Mouse (Mus musculus) forebrain, embryonic 12.5 days (tissue): ENCODE measurements around the gene Sh3rf1. TPM values are rescaled to one million over a fixed set of nuclear protein-coding genes. Genes with fewer than 3 reads are reported as not detected.

Experiments used
- ATAC-seq: fragments of 200-750 bp; cut with Nextera tagmentation; 2 replicates; pipeline ENCODE4 v1.8.0; 2017; ENCODE audit warnings: moderate TSS enrichment; ENCODE audit not compliant: low FRiP score
- H3K27ac ChIP-seq: fragments of 300-500 bp; sonication (generic); 2 replicates; pipeline ENCODE4 v1.5.1; 2016; ENCODE audit warnings: mild to moderate bottlenecking
- H3K27me3 ChIP-seq: fragments of 300-500 bp; sonication (generic); 2 replicates; pipeline ENCODE4 v1.6.1; 2016; ENCODE audit warnings: mild to moderate bottlenecking
- H3K36me3 ChIP-seq: fragments of 300-500 bp; sonication (generic); replicated peaks from 2 replicates; pipeline ENCODE4 v1.6.1; 2016; ENCODE audit warnings: mild to moderate bottlenecking
- H3K4me1 ChIP-seq: fragments of 300-500 bp; sonication (generic); 2 replicates; pipeline ENCODE4 v1.6.1; 2016
- H3K4me2 ChIP-seq: fragments of 300-500 bp; sonication (generic); 2 replicates; pipeline ENCODE4 v1.6.1; 2016; ENCODE audit warnings: mild to moderate bottlenecking, moderate library complexity
- H3K4me3 ChIP-seq: fragments of 300-500 bp; sonication (generic); replicated peaks from 2 replicates; pipeline ENCODE4 v1.5.1; 2016; ENCODE audit warnings: mild to moderate bottlenecking
- H3K9ac ChIP-seq: fragments of 300-500 bp; sonication (generic); 2 replicates; pipeline ENCODE4 v1.6.1; 2016; ENCODE audit warnings: mild to moderate bottlenecking
- H3K9me3 ChIP-seq: fragments of 300-500 bp; sonication (generic); 2 replicates; pipeline ENCODE4 v1.6.1; 2016
- WGBS: fragments of 180-500 bp; shearing (Covaris S2); methylation state at CpG from one replicate; pipeline ENCODE4 v1.1.7; 2016; 5-methylcytosine and 5-hydroxymethylcytosine counted together
- polyA plus RNA-seq: library from polyadenylated mRNA; unstranded; fragments of >200 nt; fragmentation: Nextera tagmentation; extraction: Ambion mirVana; gene quantifications from 2 replicates; pipeline ENCODE4 v1.2.1, GENCODE M21; 2016

The Sh3rf1 gene
- polyA plus RNA-seq, 1 experiment from 2014 or later, result 30.2 TPM

GRCm38 (mm10) chr8:61321780-61322179 lies 98.1 kb downstream of the Sh3rf1 start:
- no peak overlapping the region for H3K4me3 ChIP-seq
- no peak overlapping the region for H3K4me2 ChIP-seq
- no peak for ATAC-seq
- 87% methylated on average over 5 of the region's 5 CpGs for WGBS
- H3K27ac ChIP-seq, result no peak overlapping the region
- H3K9me3 ChIP-seq, result no peaks in the 10 kb centered on the region
- H3K4me1 ChIP-seq, result peaks cover 47% of the 10 kb centered on the region
- no peak overlapping the region for H3K9ac ChIP-seq
- H3K36me3 ChIP-seq, result no peaks in the 10 kb centered on the region
- H3K27me3 ChIP-seq, result no peaks in the 10 kb centered on the region

- no peak for ATAC-seq
- H3K4me3 ChIP-seq, result no peak overlapping the region
- no peak overlapping the region for H3K4me2 ChIP-seq
- WGBS, result 89% methylated on average over 8 of the region's 8 CpGs
- H3K27me3 ChIP-seq, result no peaks in the 10 kb centered on the region
- no peaks in the 10 kb centered on the region for H3K9me3 ChIP-seq
- H3K27ac ChIP-seq, result no peak overlapping the region
- H3K36me3 ChIP-seq, result no peaks in the 10 kb centered on the region
- H3K9ac ChIP-seq, result no peak overlapping the region
- peaks cover 40% of the 10 kb centered on the region for H3K4me1 ChIP-seq
Observed at GRCm38 (mm10) chr8:61322462-61322861, 98.8 kb downstream of the Sh3rf1 start.

- Histone ChIP-seq H3K9me3 (no peaks in the 10 kb centered on the region), H3K4me3 (no peak overlapping the region), H3K36me3 (peaks cover 5% of the 10 kb centered on the region), H3K9ac (no peak overlapping the region), H3K27me3 (no peaks in the 10 kb centered on the region), H3K4me1 (peaks cover 36% of the 10 kb centered on the region), H3K27ac (peak overlapping the region; percentile 83), H3K4me2 (peak overlapping the region; percentile 36)
- peak; percentile 56 for ATAC-seq
- 10% methylated on average over 10 of the region's 10 CpGs for WGBS
Observed at GRCm38 (mm10) chr8:61324363-61324914, 100.8 kb downstream of the Sh3rf1 start.

GRCm38 (mm10) chr8:61325014-61325715 lies 101.5 kb downstream of the Sh3rf1 start:
- Histone ChIP-seq H3K36me3 (peaks cover 10% of the 10 kb centered on the region), H3K27me3 (no peaks in the 10 kb centered on the region), H3K9ac (no peak overlapping the region), H3K4me1 (peaks cover 36% of the 10 kb centered on the region), H3K4me3 (no peak overlapping the region), H3K27ac (peak overlapping the region; percentile 83), H3K9me3 (no peaks in the 10 kb centered on the region), H3K4me2 (peak overlapping the region; percentile 36)
- WGBS, result 23% methylated on average over 16 of the region's 16 CpGs
- ATAC-seq, result peak; percentile 81

- ATAC-seq, result no peak
Observed at GRCm38 (mm10) chr8:61326281-61326680, 102.6 kb downstream of the Sh3rf1 start.

GRCm38 (mm10) chr8:61327333-61327732 lies 103.7 kb downstream of the Sh3rf1 start:
- H3K9me3 ChIP-seq, result no peaks in the 10 kb centered on the region
- H3K4me3 ChIP-seq, result no peak overlapping the region
- H3K4me1 ChIP-seq, result peaks cover 36% of the 10 kb centered on the region
- peaks cover 15% of the 10 kb centered on the region for H3K36me3 ChIP-seq
- no peaks in the 10 kb centered on the region for H3K27me3 ChIP-seq
- 93% methylated on average over 5 of the region's 5 CpGs for WGBS
- no peak overlapping the region for H3K27ac ChIP-seq
- no peak overlapping the region for H3K9ac ChIP-seq
- H3K4me2 ChIP-seq, result no peak overlapping the region
- ATAC-seq, result no peak

More at GRCm38 (mm10) chr8:61326281-61326680, 102.6 kb downstream of the Sh3rf1 start:
- peaks cover 39% of the 10 kb centered on the region for H3K4me1 ChIP-seq
- 86% methylated on average over 8 of the region's 8 CpGs for WGBS
- no peaks in the 10 kb centered on the region for H3K27me3 ChIP-seq
- no peak overlapping the region for H3K4me2 ChIP-seq
- no peak overlapping the region for H3K4me3 ChIP-seq
- H3K36me3 ChIP-seq, result peaks cover 15% of the 10 kb centered on the region
- peak overlapping the region; percentile 83 for H3K27ac ChIP-seq
- no peak overlapping the region for H3K9ac ChIP-seq
- no peaks in the 10 kb centered on the region for H3K9me3 ChIP-seq

- Histone ChIP-seq H3K9me3 (no peaks in the 10 kb centered on the region), H3K27ac (no peak overlapping the region), H3K4me1 (peaks cover 17% of the 10 kb centered on the region), H3K9ac (no peak overlapping the region), H3K4me2 (no peak overlapping the region), H3K27me3 (no peaks in the 10 kb centered on the region), H3K4me3 (no peak overlapping the region), H3K36me3 (peaks cover 3% of the 10 kb centered on the region; the same call in 1 of the 2 replicates)
- no peak for ATAC-seq
- WGBS, result 86% methylated on average over 6 of the region's 6 CpGs
Observed at GRCm38 (mm10) chr8:61339629-61340028, 116.0 kb downstream of the Sh3rf1 start.

- Histone ChIP-seq H3K27me3 (no peaks in the 10 kb centered on the region), H3K4me1 (peaks cover 17% of the 10 kb centered on the region), H3K9ac (no peak overlapping the region), H3K36me3 (peaks cover 3% of the 10 kb centered on the region; the same call in 1 of the 2 replicates), H3K27ac (no peak overlapping the region), H3K9me3 (no peaks in the 10 kb centered on the region), H3K4me2 (no peak overlapping the region), H3K4me3 (no peak overlapping the region)
- 93% methylated on average over 17 of the region's 17 CpGs for WGBS
- ATAC-seq, result no peak
Observed at GRCm38 (mm10) chr8:61340283-61340984, 116.8 kb downstream of the Sh3rf1 start.

- Histone ChIP-seq H3K36me3 (no peaks in the 10 kb centered on the region), H3K4me3 (no peak overlapping the region), H3K9ac (no peak overlapping the region), H3K4me2 (no peak overlapping the region), H3K4me1 (peaks cover 17% of the 10 kb centered on the region), H3K27me3 (no peaks in the 10 kb centered on the region), H3K9me3 (no peaks in the 10 kb centered on the region), H3K27ac (no peak overlapping the region)
- no peak for ATAC-seq
- 67% methylated on average over 12 of the region's 12 CpGs for WGBS
Observed at GRCm38 (mm10) chr8:61341587-61342441, 118.1 kb downstream of the Sh3rf1 start.

GRCm38 (mm10) chr8:61342473-61343026 lies 118.9 kb downstream of the Sh3rf1 start:
- Histone ChIP-seq H3K4me3 (no peak overlapping the region), H3K36me3 (no peaks in the 10 kb centered on the region), H3K27ac (no peak overlapping the region), H3K9ac (no peak overlapping the region), H3K4me1 (peaks cover 17% of the 10 kb centered on the region), H3K4me2 (no peak overlapping the region), H3K9me3 (no peaks in the 10 kb centered on the region), H3K27me3 (no peaks in the 10 kb centered on the region)
- 82% methylated on average over 7 of the region's 7 CpGs for WGBS
- no peak for ATAC-seq

- no peak overlapping the region for H3K4me2 ChIP-seq
- no peak for ATAC-seq
- WGBS, result 87% methylated on average over 2 of the region's 2 CpGs
- H3K9me3 ChIP-seq, result no peaks in the 10 kb centered on the region
- no peak overlapping the region for H3K9ac ChIP-seq
- H3K4me3 ChIP-seq, result no peak overlapping the region
- no peaks in the 10 kb centered on the region for H3K27me3 ChIP-seq
- peaks cover 5% of the 10 kb centered on the region for H3K36me3 ChIP-seq
- H3K4me1 ChIP-seq, result peaks cover 22% of the 10 kb centered on the region
- H3K27ac ChIP-seq, result no peak overlapping the region
Observed at GRCm38 (mm10) chr8:61344435-61344834, 120.8 kb downstream of the Sh3rf1 start.

- WGBS, result 90% methylated on average over 6 of the region's 6 CpGs
- Histone ChIP-seq H3K9me3 (no peaks in the 10 kb centered on the region), H3K9ac (no peak overlapping the region), H3K27me3 (no peaks in the 10 kb centered on the region), H3K4me2 (no peak overlapping the region), H3K36me3 (peaks cover 17% of the 10 kb centered on the region), H3K4me1 (peaks cover 12% of the 10 kb centered on the region; the same call in 1 of the 2 replicates), H3K4me3 (no peak overlapping the region), H3K27ac (no peak overlapping the region)
- no peak for ATAC-seq
Observed at GRCm38 (mm10) chr8:61346941-61347340, 123.3 kb downstream of the Sh3rf1 start.
